Mouse (Mus musculus) C2C12 (cell line): ENCODE measurements at regions not wholly inside any gene's neighbourhood (a gene's known extent, or its start where the extent isn't known, plus 50 kb on each side); places are given as distances from the start of the nearest gene placed in this dataset.

Experiments
- CTCF ChIP-seq: IDR thresholded peaks from one replicate; pipeline ENCODE4 v1.5.1; 2011; ENCODE audit not compliant: control insufficient read depth, insufficient read depth, insufficient read length
- FOSL1 ChIP-seq: IDR thresholded peaks from one replicate; pipeline ENCODE4 v1.8.0; 2011; ENCODE audit warnings: mild to moderate bottlenecking, low read length; ENCODE audit not compliant: poor library complexity, insufficient read depth, severe bottlenecking
- MAX ChIP-seq: IDR thresholded peaks from one replicate; pipeline ENCODE4 v1.6.1; 2011; ENCODE audit warnings: mild to moderate bottlenecking, control low read depth
- MYOG ChIP-seq: IDR thresholded peaks from one replicate; pipeline ENCODE4 v1.6.1; 2011; ENCODE audit not compliant: control insufficient read depth, insufficient read length; ENCODE audit errors: extremely low read depth
- USF1 ChIP-seq: IDR thresholded peaks from one replicate; pipeline ENCODE4 v1.6.1; 2011; ENCODE audit warnings: low read depth, mild to moderate bottlenecking, control low read depth, moderate library complexity

GRCm38 (mm10) chr7:73640194-73640593 is 98.6 kb upstream of the Chd2 start:
- TF ChIP-seq CTCF (no peak), FOSL1 (no peak), USF1 (no peak), MYOG (no peak), MAX (no peak)
